Mouse (Mus musculus): Measurements from ENCODE around the gene Aqp7.

The Aqp7 gene

GRCm38 (mm10) chr4:41000271-41000670 lies 47.7 kb downstream of the Aqp7 start:
- no peak for DNase-seq

- no peak for DNase-seq
Measured at GRCm38 (mm10) chr4:40997916-40998315, 50.0 kb downstream of the Aqp7 start.

GRCm38 (mm10) chr4:40996302-40996701 lies 51.6 kb downstream of the Aqp7 start:
- no peak for DNase-seq

- no peak for DNase-seq
Measured at GRCm38 (mm10) chr4:40989633-40990032, 58.3 kb downstream of the Aqp7 start.

- no peak for DNase-seq
Measured at GRCm38 (mm10) chr4:40983686-40984085, 64.3 kb downstream of the Aqp7 start.
